Mouse (Mus musculus) kidney, embryonic 14.5 days (tissue): ENCODE results near the gene Sorcs2. TPM values are rescaled to one million over a fixed set of nuclear protein-coding genes. Genes with fewer than 3 reads are reported as not detected.

Experiments
- ATAC-seq: fragments of 200-750 bp; cut with Nextera tagmentation; 2 replicates; pipeline ENCODE4 v1.8.0; 2017; ENCODE audit warnings: moderate number of reproducible peaks, mild to moderate bottlenecking, moderate TSS enrichment, moderate library complexity; ENCODE audit not compliant: low FRiP score, low TSS enrichment
- H3K27ac ChIP-seq: fragments of 300-500 bp; sonication (generic); 2 replicates; pipeline ENCODE4 v1.5.1; 2014; ENCODE audit warnings: low read depth, mild to moderate bottlenecking, low read length, moderate library complexity, mixed read lengths
- H3K27me3 ChIP-seq: fragments of 300-500 bp; sonication (generic); 2 replicates; pipeline ENCODE4 v1.6.1; 2014; ENCODE audit warnings: mild to moderate bottlenecking, low read length; ENCODE audit not compliant: control insufficient read depth, insufficient read depth
- H3K36me3 ChIP-seq: fragments of 300-500 bp; sonication (generic); 2 replicates; pipeline ENCODE4 v1.6.1; 2014; ENCODE audit warnings: low read length, mixed read lengths; ENCODE audit not compliant: control insufficient read depth, insufficient read depth
- H3K4me1 ChIP-seq: fragments of 300-500 bp; sonication (generic); 2 replicates; pipeline ENCODE4 v1.6.1; 2014; ENCODE audit warnings: low read length, mixed read lengths; ENCODE audit not compliant: control insufficient read depth, insufficient read depth
- H3K4me2 ChIP-seq: fragments of 300-500 bp; sonication (generic); replicated peaks from 2 replicates; pipeline ENCODE4 v1.6.1; 2014; ENCODE audit warnings: low read depth, mild to moderate bottlenecking, low read length
- H3K4me3 ChIP-seq: fragments of 300-500 bp; sonication (generic); 2 replicates; pipeline ENCODE4 v1.5.1; 2014; ENCODE audit warnings: mild to moderate bottlenecking, low read length
- H3K9ac ChIP-seq: fragments of 300-500 bp; sonication (generic); 2 replicates; pipeline ENCODE4 v1.6.1; 2014; ENCODE audit warnings: low read depth, mild to moderate bottlenecking, low read length, moderate library complexity
- H3K9me3 ChIP-seq: fragments of 300-500 bp; sonication (generic); 2 replicates; pipeline ENCODE4 v1.6.1; 2016; ENCODE audit warnings: low read length; ENCODE audit not compliant: control insufficient read depth
- WGBS: fragments of 180-500 bp; shearing (Covaris S2); extraction: QIAGEN DNeasy Blood & Tissue Kit; methylation state at CpG from one replicate; pipeline ENCODE4 v1.1.7; 2014; 5-methylcytosine and 5-hydroxymethylcytosine counted together
- polyA plus RNA-seq: library from polyadenylated mRNA; unstranded; fragments of >200 nt; fragmentation: Nextera tagmentation; extraction: Ambion mirVana; gene quantifications from 2 replicates; pipeline ENCODE4 v1.2.1, GENCODE M21; 2014

The Sorcs2 gene
- polyA plus RNA-seq, 1 experiment from 2014 or later, result 10.3 TPM

GRCm38 (mm10) chr5:36154879-36155485 is 243.0 kb downstream of the Sorcs2 start:
- ATAC-seq, result no peak
- Histone ChIP-seq H3K27ac (no peak overlapping the region), H3K9ac (no peak overlapping the region), H3K4me1 (no peaks in the 10 kb centered on the region; the same call in 1 of the 2 replicates), H3K4me3 (no peak overlapping the region), H3K9me3 (no peaks in the 10 kb centered on the region), H3K36me3 (no peaks in the 10 kb centered on the region), H3K4me2 (no peak overlapping the region), H3K27me3 (no peaks in the 10 kb centered on the region)
- WGBS, result 55% methylated on average over 8 of the region's 8 CpGs

GRCm38 (mm10) chr5:36153261-36153660 is 244.7 kb downstream of the Sorcs2 start:
- 88% methylated on average over 2 of the region's 2 CpGs for WGBS
- H3K27me3 ChIP-seq, result no peaks in the 10 kb centered on the region
- no peak overlapping the region for H3K27ac ChIP-seq
- H3K4me3 ChIP-seq, result no peak overlapping the region
- H3K4me1 ChIP-seq, result no peaks in the 10 kb centered on the region; the same call in 1 of the 2 replicates
- H3K4me2 ChIP-seq, result no peak overlapping the region
- H3K9ac ChIP-seq, result no peak overlapping the region
- ATAC-seq, result no peak
- no peaks in the 10 kb centered on the region for H3K9me3 ChIP-seq
- H3K36me3 ChIP-seq, result no peaks in the 10 kb centered on the region

- Histone ChIP-seq H3K36me3 (no peaks in the 10 kb centered on the region), H3K27me3 (no peaks in the 10 kb centered on the region), H3K9ac (no peak overlapping the region), H3K27ac (no peak overlapping the region), H3K4me3 (no peak overlapping the region), H3K4me1 (no peaks in the 10 kb centered on the region; the same call in 1 of the 2 replicates), H3K4me2 (no peak overlapping the region), H3K9me3 (no peaks in the 10 kb centered on the region)
- no peak for ATAC-seq
- WGBS, result 72% methylated on average over 8 of the region's 8 CpGs
Measured at GRCm38 (mm10) chr5:36151086-36151485, 246.9 kb downstream of the Sorcs2 start.

- H3K4me1 ChIP-seq, result no peaks in the 10 kb centered on the region
- no peak for ATAC-seq
- WGBS, result 56% methylated on average over 8 of the region's 8 CpGs
Measured at GRCm38 (mm10) chr5:36149098-36149497, 248.8 kb downstream of the Sorcs2 start.

GRCm38 (mm10) chr5:36146589-36146988 is 251.3 kb downstream of the Sorcs2 start:
- H3K9me3 ChIP-seq, result no peaks in the 10 kb centered on the region
- H3K27me3 ChIP-seq, result no peaks in the 10 kb centered on the region
- no peaks in the 10 kb centered on the region for H3K36me3 ChIP-seq
- H3K9ac ChIP-seq, result no peak overlapping the region
- no peak overlapping the region for H3K4me3 ChIP-seq
- no peak overlapping the region for H3K4me2 ChIP-seq
- no peak for ATAC-seq
- H3K4me1 ChIP-seq, result no peaks in the 10 kb centered on the region
- WGBS, result 84% methylated on average over 2 of the region's 2 CpGs
- H3K27ac ChIP-seq, result no peak overlapping the region

More at GRCm38 (mm10) chr5:36149098-36149497, 248.8 kb downstream of the Sorcs2 start:
- no peaks in the 10 kb centered on the region for H3K36me3 ChIP-seq
- H3K9me3 ChIP-seq, result no peaks in the 10 kb centered on the region
- H3K27me3 ChIP-seq, result no peaks in the 10 kb centered on the region
- no peak overlapping the region for H3K4me2 ChIP-seq
- H3K9ac ChIP-seq, result no peak overlapping the region
- no peak overlapping the region for H3K4me3 ChIP-seq
- no peak overlapping the region for H3K27ac ChIP-seq

GRCm38 (mm10) chr5:36144560-36144959 is 253.4 kb downstream of the Sorcs2 start:
- 43% methylated on average over 2 of the region's 2 CpGs for WGBS
- Histone ChIP-seq H3K9me3 (no peaks in the 10 kb centered on the region), H3K27me3 (no peaks in the 10 kb centered on the region), H3K4me3 (no peak overlapping the region), H3K4me1 (no peaks in the 10 kb centered on the region), H3K4me2 (no peak overlapping the region), H3K9ac (no peak overlapping the region), H3K27ac (no peak overlapping the region), H3K36me3 (no peaks in the 10 kb centered on the region)
- no peak for ATAC-seq

- Histone ChIP-seq H3K27ac (no peak overlapping the region), H3K9ac (no peak overlapping the region), H3K4me3 (no peak overlapping the region), H3K27me3 (no peaks in the 10 kb centered on the region), H3K4me1 (no peaks in the 10 kb centered on the region), H3K4me2 (no peak overlapping the region), H3K36me3 (no peaks in the 10 kb centered on the region), H3K9me3 (no peaks in the 10 kb centered on the region)
- ATAC-seq, result no peak
- WGBS, result 64% methylated on average over 6 of the region's 6 CpGs
Measured at GRCm38 (mm10) chr5:36141676-36142255, 256.2 kb downstream of the Sorcs2 start.

GRCm38 (mm10) chr5:36141112-36141511 is 256.8 kb downstream of the Sorcs2 start:
- Histone ChIP-seq H3K27ac (no peak overlapping the region), H3K9ac (no peak overlapping the region), H3K9me3 (no peaks in the 10 kb centered on the region), H3K36me3 (no peaks in the 10 kb centered on the region), H3K4me3 (no peak overlapping the region), H3K4me2 (no peak overlapping the region), H3K27me3 (no peaks in the 10 kb centered on the region), H3K4me1 (no peaks in the 10 kb centered on the region)
- WGBS, result 82% methylated on average over 4 of the region's 4 CpGs
- no peak for ATAC-seq

- no peaks in the 10 kb centered on the region for H3K36me3 ChIP-seq
- no peak overlapping the region for H3K4me3 ChIP-seq
- WGBS, result 81% methylated on average over 6 of the region's 6 CpGs
- H3K27ac ChIP-seq, result no peak overlapping the region
- no peak overlapping the region for H3K4me2 ChIP-seq
- H3K4me1 ChIP-seq, result no peaks in the 10 kb centered on the region
- H3K9ac ChIP-seq, result no peak overlapping the region
- no peak for ATAC-seq
- no peaks in the 10 kb centered on the region for H3K27me3 ChIP-seq
- H3K9me3 ChIP-seq, result no peaks in the 10 kb centered on the region
Measured at GRCm38 (mm10) chr5:36139766-36140165, 258.2 kb downstream of the Sorcs2 start.
